Mouse (Mus musculus) kidney, embryonic 16.5 days (tissue): ENCODE measurements around the gene Arhgef25. TPM values are rescaled to one million over a fixed set of nuclear protein-coding genes. Genes with fewer than 3 reads are reported as not detected.
A peak's percentile ranks its signal among the peaks of the same experiment; 100 is the strongest.
"Not testable (repeated sequence)": the region's sequence is repeated elsewhere in the genome, so short reads cannot be mapped to it uniquely, and the experiment has no call there.

Experiments
- ATAC-seq: fragments of 200-750 bp; cut with Nextera tagmentation; 2 replicates; pipeline ENCODE4 v1.8.0; 2017; ENCODE audit warnings: moderate TSS enrichment; ENCODE audit not compliant: low FRiP score, low TSS enrichment
- H3K27ac ChIP-seq: fragments of 300-500 bp; sonication (generic); 2 replicates; pipeline ENCODE4 v1.5.1; 2014; ENCODE audit warnings: low read length
- H3K27me3 ChIP-seq: fragments of 300-500 bp; sonication (generic); 2 replicates; pipeline ENCODE4 v1.6.1; 2014; ENCODE audit warnings: low read length, control low read depth, mixed read lengths; ENCODE audit not compliant: insufficient read depth
- H3K36me3 ChIP-seq: fragments of 300-500 bp; sonication (generic); 2 replicates; pipeline ENCODE4 v1.6.1; 2014; ENCODE audit warnings: low read length, control low read depth, mixed read lengths; ENCODE audit not compliant: insufficient read depth
- H3K4me1 ChIP-seq: fragments of 300-500 bp; sonication (generic); 2 replicates; pipeline ENCODE4 v1.6.1; 2014; ENCODE audit warnings: low read length, control low read depth, mixed read lengths; ENCODE audit not compliant: insufficient read depth
- H3K4me2 ChIP-seq: fragments of 300-500 bp; sonication (generic); replicated peaks from 2 replicates; pipeline ENCODE4 v1.6.1; 2014; ENCODE audit warnings: low read depth, low read length
- H3K4me3 ChIP-seq: fragments of 300-500 bp; sonication (generic); 2 replicates; pipeline ENCODE4 v1.5.1; 2014; ENCODE audit warnings: mild to moderate bottlenecking, low read length
- H3K9ac ChIP-seq: fragments of 300-500 bp; sonication (generic); replicated peaks from 2 replicates; pipeline ENCODE4 v1.6.1; 2014; ENCODE audit warnings: low read length
- H3K9me3 ChIP-seq: fragments of 300-500 bp; sonication (generic); 2 replicates; pipeline ENCODE4 v1.6.1; 2016; ENCODE audit warnings: low read length, control low read depth
- WGBS: fragments of 180-500 bp; shearing (Covaris S2); extraction: QIAGEN DNeasy Blood & Tissue Kit; methylation state at CpG from one replicate; pipeline ENCODE4 v1.1.7; 2014; 5-methylcytosine and 5-hydroxymethylcytosine counted together
- polyA plus RNA-seq: library from polyadenylated mRNA; unstranded; fragments of >200 nt; fragmentation: Nextera tagmentation; extraction: Ambion mirVana; gene quantifications from 2 replicates; pipeline ENCODE4 v1.2.1, GENCODE M21; 2015

Gene Arhgef25
- polyA plus RNA-seq, 1 experiment from 2014 or later: 53.8 TPM

GRCm38 (mm10) chr10:127162771-127163261, 27.1 kb downstream of the Arhgef25 start:
- not testable (repeated sequence) for H3K4me3 ChIP-seq, H3K9me3 ChIP-seq, H3K4me2 ChIP-seq, H3K36me3 ChIP-seq, H3K27ac ChIP-seq, H3K9ac ChIP-seq, ATAC-seq
- H3K4me1 ChIP-seq: peaks cover 12% of the 10 kb centered on the region; the same call in 1 of the 2 replicates
- 57% methylated on average over 7 of the region's 7 CpGs for WGBS
- peaks cover 27% of the 10 kb centered on the region for H3K27me3 ChIP-seq

DNA sequence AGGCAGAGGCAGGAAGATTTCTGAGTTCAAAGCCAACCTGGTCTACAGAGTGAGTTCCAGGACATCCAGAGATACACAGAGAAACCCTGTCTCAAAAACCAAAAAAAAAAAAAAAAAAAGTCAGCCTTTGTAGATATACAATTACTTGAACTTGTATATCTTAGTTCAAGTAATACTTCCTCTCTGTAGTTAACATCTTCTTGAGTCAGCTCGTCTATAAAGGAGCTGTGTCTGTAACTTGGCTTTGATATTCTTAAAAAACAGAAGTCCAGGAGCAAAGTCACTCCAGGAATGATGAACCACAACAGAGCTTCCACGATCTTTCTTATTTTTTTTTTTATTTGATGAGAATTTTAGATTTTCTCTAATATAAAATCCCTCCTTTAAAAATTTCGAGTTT, 29.2 kb downstream of the Arhgef25 start:
- H3K27me3 ChIP-seq: peaks cover 7% of the 10 kb centered on the region
- H3K4me2 ChIP-seq: no peak overlapping the region
- H3K4me3 ChIP-seq: no peak overlapping the region
- no peak overlapping the region for H3K9ac ChIP-seq
- WGBS: 78% methylated on average over 3 of the region's 3 CpGs
- H3K36me3 ChIP-seq: no peaks in the 10 kb centered on the region
- H3K9me3 ChIP-seq: no peaks in the 10 kb centered on the region
- peaks cover 9% of the 10 kb centered on the region; the same call in 1 of the 2 replicates for H3K4me1 ChIP-seq
- no peak for ATAC-seq
- no peak overlapping the region for H3K27ac ChIP-seq

DNA sequence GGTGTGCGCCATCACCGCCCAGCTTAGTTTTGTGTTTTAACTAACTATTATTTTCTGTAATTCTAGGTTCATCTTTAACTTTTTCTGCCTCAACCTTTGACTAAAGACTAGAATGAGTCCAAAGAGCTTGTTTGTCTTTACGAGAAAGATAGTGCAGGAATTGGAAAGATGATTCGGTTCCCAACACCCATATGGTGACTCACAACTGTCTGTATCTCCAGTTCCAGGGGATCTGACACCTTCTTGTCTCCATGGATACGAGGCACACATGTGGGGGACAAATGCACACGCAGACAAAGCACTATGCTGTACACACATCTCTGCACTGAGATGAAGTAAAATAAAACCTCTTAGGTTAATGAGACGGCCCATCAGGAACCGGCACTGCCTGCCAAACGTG, 29.8 kb downstream of the Arhgef25 start:
- Histone ChIP-seq H3K4me1 (0 out of 2 replicates have a peak, but pooled peaks cover 4% of the 10 kb centered on the region), H3K36me3 (no peaks in the 10 kb centered on the region), H3K9me3 (no peaks in the 10 kb centered on the region), H3K4me3 (no peak overlapping the region), H3K9ac (no peak overlapping the region), H3K27ac (no peak overlapping the region), H3K27me3 (0 out of 2 replicates have a peak, but pooled peaks cover 2% of the 10 kb centered on the region), H3K4me2 (no peak overlapping the region)
- 78% methylated on average over 9 of the region's 9 CpGs for WGBS
- no peak for ATAC-seq

DNA sequence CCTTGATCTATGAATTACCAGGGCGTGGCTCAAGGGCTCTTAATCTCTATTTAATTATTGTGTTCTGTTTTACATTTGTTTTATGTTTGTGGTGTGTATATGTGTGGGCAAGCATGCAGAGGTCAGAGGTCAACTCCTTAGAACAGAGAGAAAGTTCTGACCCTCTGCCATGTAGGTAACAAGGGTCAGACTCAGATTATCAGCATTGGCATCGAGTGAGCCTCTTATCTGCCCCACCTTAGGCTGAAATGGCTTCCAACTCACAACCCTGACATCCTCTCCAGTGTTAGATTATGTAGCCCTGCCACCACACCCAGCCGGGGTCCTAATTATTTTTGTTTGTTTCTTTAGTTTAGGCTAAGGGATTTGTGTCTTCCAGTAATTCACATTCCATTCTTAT, 31.4 kb downstream of the Arhgef25 start:
- Histone ChIP-seq H3K9ac (no peak overlapping the region), H3K4me2 (no peak overlapping the region), H3K4me1 (0 out of 2 replicates have a peak, but pooled peaks cover 4% of the 10 kb centered on the region), H3K36me3 (no peaks in the 10 kb centered on the region), H3K27ac (no peak overlapping the region), H3K4me3 (no peak overlapping the region), H3K9me3 (no peaks in the 10 kb centered on the region), H3K27me3 (no peaks in the 10 kb centered on the region)
- no peak for ATAC-seq
- WGBS: 67% methylated on average over 3 of the region's 3 CpGs

- Histone ChIP-seq H3K27me3 (no peaks in the 10 kb centered on the region), H3K4me3 (no peak overlapping the region), H3K27ac (no peak overlapping the region), H3K9ac (no peak overlapping the region), H3K4me2 (no peak overlapping the region), H3K9me3 (0 out of 2 replicates have a peak, but pooled peaks cover 3% of the 10 kb centered on the region), H3K4me1 (0 out of 2 replicates have a peak, but pooled peaks cover 4% of the 10 kb centered on the region), H3K36me3 (no peaks in the 10 kb centered on the region)
- no peak for ATAC-seq
- 74% methylated on average over 1 of the region's 1 CpGs for WGBS
These were observed 33.4 kb downstream of the Arhgef25 start for GRCm38 (mm10) chr10:127156511-127156910.

GRCm38 (mm10) chr10:127156089-127156488, 33.8 kb downstream of the Arhgef25 start:
- WGBS: 78% methylated on average over 1 of the region's 1 CpGs
- H3K4me3 ChIP-seq: no peak overlapping the region
- H3K27ac ChIP-seq: peak overlapping the region; percentile 40; the same call in 1 of the 2 replicates
- no peak overlapping the region for H3K9ac ChIP-seq
- 0 out of 2 replicates have a peak, but pooled peaks cover 3% of the 10 kb centered on the region for H3K9me3 ChIP-seq
- 0 out of 2 replicates have a peak, but pooled peaks cover 4% of the 10 kb centered on the region for H3K4me1 ChIP-seq
- no peak overlapping the region for H3K4me2 ChIP-seq
- H3K36me3 ChIP-seq: no peaks in the 10 kb centered on the region
- no peaks in the 10 kb centered on the region for H3K27me3 ChIP-seq
- ATAC-seq: no peak

- H3K36me3 ChIP-seq: no peaks in the 10 kb centered on the region
- 0 out of 2 replicates have a peak overlapping the region, but pooled peaks have one; percentile 21 for H3K4me2 ChIP-seq
- H3K27me3 ChIP-seq: no peaks in the 10 kb centered on the region
- 0 out of 2 replicates have a peak, but pooled peaks cover 3% of the 10 kb centered on the region for H3K9me3 ChIP-seq
- ATAC-seq: peak; percentile 75
- 61% methylated on average over 5 of the region's 5 CpGs for WGBS
- peak overlapping the region; percentile 90 for H3K27ac ChIP-seq
- H3K9ac ChIP-seq: no peak overlapping the region
- H3K4me3 ChIP-seq: no peak overlapping the region
- H3K4me1 ChIP-seq: 0 out of 2 replicates have a peak, but pooled peaks cover 4% of the 10 kb centered on the region
These were observed 35.2 kb downstream of the Arhgef25 start for GRCm38 (mm10) chr10:127154652-127155051.

- Histone ChIP-seq H3K9ac (no peak overlapping the region), H3K4me1 (0 out of 2 replicates have a peak, but pooled peaks cover 4% of the 10 kb centered on the region), H3K27ac (peak overlapping the region; percentile 90), H3K27me3 (no peaks in the 10 kb centered on the region), H3K36me3 (no peaks in the 10 kb centered on the region), H3K4me3 (no peak overlapping the region), H3K9me3 (0 out of 2 replicates have a peak, but pooled peaks cover 3% of the 10 kb centered on the region), H3K4me2 (no peak overlapping the region)
- 55% methylated on average over 2 of the region's 2 CpGs for WGBS
- ATAC-seq: peak; percentile 80; the same call in 1 of the 2 replicates
These were observed 35.6 kb downstream of the Arhgef25 start for GRCm38 (mm10) chr10:127154241-127154640.

GRCm38 (mm10) chr10:127153323-127153722, 36.6 kb downstream of the Arhgef25 start:
- Histone ChIP-seq H3K9ac (no peak overlapping the region), H3K27me3 (no peaks in the 10 kb centered on the region), H3K4me3 (no peak overlapping the region), H3K27ac (peak overlapping the region; percentile 50; the same call in 1 of the 2 replicates), H3K4me1 (0 out of 2 replicates have a peak, but pooled peaks cover 4% of the 10 kb centered on the region), H3K36me3 (no peaks in the 10 kb centered on the region), H3K4me2 (no peak overlapping the region), H3K9me3 (0 out of 2 replicates have a peak, but pooled peaks cover 3% of the 10 kb centered on the region)
- WGBS: 92% methylated on average over 7 of the region's 7 CpGs
- no peak for ATAC-seq

- not testable (repeated sequence) for H3K9ac ChIP-seq, H3K4me2 ChIP-seq, ATAC-seq, H3K36me3 ChIP-seq, H3K9me3 ChIP-seq, H3K27me3 ChIP-seq, H3K4me3 ChIP-seq, H3K27ac ChIP-seq, H3K4me1 ChIP-seq
- 84% methylated on average over 10 of the region's 10 CpGs for WGBS
These were observed 37.3 kb downstream of the Arhgef25 start for GRCm38 (mm10) chr10:127152556-127152955.
